ENCODE assay signal across 8 mouse cellular contexts in the genomic region with DNA sequence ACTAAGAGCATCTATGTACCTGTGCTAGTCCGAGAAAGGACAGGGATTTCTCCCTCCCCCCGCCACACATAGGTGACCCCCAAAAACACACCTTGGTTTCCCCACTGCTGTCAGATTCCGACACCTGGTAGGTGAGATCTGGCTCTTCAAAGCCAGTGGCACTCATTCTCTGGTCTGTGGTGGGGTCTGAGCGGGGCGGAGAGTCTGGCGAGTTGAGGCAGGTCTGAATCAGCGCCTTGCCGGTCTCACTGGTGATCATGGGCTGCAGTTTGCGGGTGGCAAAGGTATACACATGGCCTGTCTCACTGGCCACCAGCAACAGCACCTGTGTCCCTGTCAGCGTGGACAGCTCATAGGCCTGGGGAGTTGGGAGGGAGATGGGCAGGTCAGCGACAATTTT. TPM values are rescaled to one million over a fixed set of nuclear protein-coding genes. Genes with fewer than 3 reads are reported as not detected.
DNase-seq lines count a peak whose midpoint lies in the region; ATAC-seq lines count a peak whose summit lies in the region.

No protein-coding gene starts in this region.

- no peak for ATAC-seq in liver, embryonic 11.5 days (replicated peaks; ENCODE audit: low FRiP score)
- no peak for ATAC-seq in forebrain, embryonic 12.5 days (ENCODE audit: low FRiP score)
- no peak for ATAC-seq in intestine, embryonic 15.5 days
- no peak for ATAC-seq in neural tube, embryonic 13.5 days (ENCODE audit: low read depth)
- ATAC-seq in erythroid progenitor cell, adult 5-6 weeks (replicated peaks; ENCODE audit: low FRiP score, poor library complexity, severe bottlenecking), result no peak

- H3K36me3 ChIP-seq in liver, embryonic 11.5 days (ENCODE audit: control insufficient read depth, insufficient read depth, low read length), result peaks cover 25% of the 10 kb centered on the region
- peaks cover 35% of the 10 kb centered on the region for H3K36me3 ChIP-seq in forebrain, embryonic 12.5 days (replicated peaks)
- H3K36me3 ChIP-seq in intestine, embryonic 15.5 days, result peaks cover 27% of the 10 kb centered on the region
- H3K36me3 ChIP-seq in neural tube, embryonic 13.5 days, result peaks cover 37% of the 10 kb centered on the region

- WGBS in liver, embryonic 11.5 days, result 58% methylated on average over 11 of the region's 11 CpGs
- WGBS in forebrain, embryonic 12.5 days, result 48% methylated on average over 11 of the region's 11 CpGs
- WGBS in intestine, embryonic 15.5 days, result 38% methylated on average over 11 of the region's 11 CpGs
- 52% methylated on average over 11 of the region's 11 CpGs for WGBS in neural tube, embryonic 13.5 days

- peak overlapping the region; percentile 90 for H3K4me3 ChIP-seq in liver, embryonic 11.5 days (ENCODE audit: low read depth, low read length)
- peak overlapping the region; percentile 98 for H3K4me3 ChIP-seq in forebrain, embryonic 12.5 days (replicated peaks)
- peak overlapping the region; percentile 99 for H3K4me3 ChIP-seq in intestine, embryonic 15.5 days (replicated peaks)
- H3K4me3 ChIP-seq in neural tube, embryonic 13.5 days, result peak overlapping the region; percentile 98

- H3K4me1 ChIP-seq in liver, embryonic 11.5 days (replicated peaks; ENCODE audit: control insufficient read depth, insufficient read depth, low read length), result peaks cover 32% of the 10 kb centered on the region
- peaks cover 36% of the 10 kb centered on the region for H3K4me1 ChIP-seq in forebrain, embryonic 12.5 days
- H3K4me1 ChIP-seq in intestine, embryonic 15.5 days (replicated peaks), result peaks cover 31% of the 10 kb centered on the region
- H3K4me1 ChIP-seq in neural tube, embryonic 13.5 days (replicated peaks), result peaks cover 45% of the 10 kb centered on the region

- H3K27ac ChIP-seq in liver, embryonic 11.5 days (ENCODE audit: low read depth, low read length), result no peak overlapping the region
- peak overlapping the region; percentile 87 for H3K27ac ChIP-seq in forebrain, embryonic 12.5 days
- peak overlapping the region; percentile 94 for H3K27ac ChIP-seq in intestine, embryonic 15.5 days
- peak overlapping the region; percentile 70 for H3K27ac ChIP-seq in neural tube, embryonic 13.5 days (replicated peaks)

- no peaks in the 10 kb centered on the region for H3K9me3 ChIP-seq in liver, embryonic 11.5 days (ENCODE audit: control insufficient read depth, low read length)
- no peaks in the 10 kb centered on the region for H3K9me3 ChIP-seq in forebrain, embryonic 12.5 days
- no peaks in the 10 kb centered on the region for H3K9me3 ChIP-seq in intestine, embryonic 15.5 days
- H3K9me3 ChIP-seq in neural tube, embryonic 13.5 days, result no peaks in the 10 kb centered on the region

- H3K4me2 ChIP-seq in liver, embryonic 11.5 days, result peak overlapping the region; percentile 97
- H3K4me2 ChIP-seq in forebrain, embryonic 12.5 days, result peak overlapping the region; percentile 96
- H3K4me2 ChIP-seq in intestine, embryonic 15.5 days (replicated peaks), result peak overlapping the region; percentile 87
- H3K4me2 ChIP-seq in neural tube, embryonic 13.5 days, result peak overlapping the region; percentile 94

- no peak overlapping the region for H3K9ac ChIP-seq in liver, embryonic 11.5 days (ENCODE audit: low read depth, low read length)
- H3K9ac ChIP-seq in forebrain, embryonic 12.5 days, result peak overlapping the region; percentile 50
- H3K9ac ChIP-seq in intestine, embryonic 15.5 days, result peak overlapping the region; percentile 100; the same call in 1 of the 2 replicates
- H3K9ac ChIP-seq in neural tube, embryonic 13.5 days, result peak overlapping the region; percentile 61

- DNase-seq in liver, embryonic 11.5 days (ENCODE audit: low spot score), result no peak
- DNase-seq in liver, result no peak
- DNase-seq in gastrocnemius, postnatal 4 days (ENCODE audit: low spot score in 2 of 2), result no peak
- DNase-seq in gastrocnemius, adult 8-10 months (ENCODE audit: low spot score in 2 of 2), result no peak

- H3K27me3 ChIP-seq in liver, embryonic 11.5 days (replicated peaks; ENCODE audit: control insufficient read depth, insufficient read depth, low read length), result no peaks in the 10 kb centered on the region
- peaks cover 3% of the 10 kb centered on the region; the same call in 1 of the 2 replicates for H3K27me3 ChIP-seq in forebrain, embryonic 12.5 days
- no peaks in the 10 kb centered on the region for H3K27me3 ChIP-seq in intestine, embryonic 15.5 days (replicated peaks)
- H3K27me3 ChIP-seq in neural tube, embryonic 13.5 days, result no peaks in the 10 kb centered on the region; the same call in 1 of the 2 replicates

RNA-seq across cellular contexts. Expression of gene Srf, which starts 2.5 kb away (rescaled TPM):
- polyA plus RNA-seq in liver, embryonic 11.5 days (2014; fragmentation: Nextera tagmentation; extraction: Ambion mirVana), result 5.6 and 9.2 TPM in 2 replicates
- 5.0 TPM in 2 replicates for polyA plus RNA-seq in forebrain, embryonic 12.5 days (2016; fragmentation: Nextera tagmentation; extraction: Ambion mirVana)
- polyA plus RNA-seq in intestine, embryonic 15.5 days (2015; fragmentation: Nextera tagmentation; extraction: Ambion mirVana), result 7.6 and 8.9 TPM in 2 replicates
- polyA plus RNA-seq in neural tube, embryonic 13.5 days (2015; fragmentation: Nextera tagmentation; extraction: Ambion mirVana), result 4.7 and 5.4 TPM in 2 replicates
- total RNA-seq in gastrocnemius, postnatal 4 days (2021), result 10 to 100 TPM; 81.5 to 84.4 TPM
- 10 to 100 TPM; 81.6 to 89.5 (median 87.8) TPM for total RNA-seq in gastrocnemius, adult 8-10 months (2022)
- 12.2 and 23.8 TPM in 2 replicates for total RNA-seq in erythroid progenitor cell, adult 5-6 weeks (2015; ENCODE audit: low replicate concordance)
- 7.2 and 9.9 TPM in 2 replicates for total RNA-seq in erythroid progenitor cell, adult 5-6 weeks (2017; ENCODE audit: low replicate concordance)

RNA-seq across cellular contexts. Expression of gene Cul9, which starts 7.3 kb away (rescaled TPM):
- polyA plus RNA-seq in liver, embryonic 11.5 days (2014; fragmentation: Nextera tagmentation; extraction: Ambion mirVana), result 1.1 and 1.2 TPM in 2 replicates
- polyA plus RNA-seq in forebrain, embryonic 12.5 days (2016; fragmentation: Nextera tagmentation; extraction: Ambion mirVana), result 9.8 and 11.3 TPM in 2 replicates
- 2.8 and 3.4 TPM in 2 replicates for polyA plus RNA-seq in intestine, embryonic 15.5 days (2015; fragmentation: Nextera tagmentation; extraction: Ambion mirVana)
- 16.4 and 17.0 TPM in 2 replicates for polyA plus RNA-seq in neural tube, embryonic 13.5 days (2015; fragmentation: Nextera tagmentation; extraction: Ambion mirVana)
- total RNA-seq in gastrocnemius, postnatal 4 days (2021), result 10 to 100 TPM; 13.5 to 15.0 TPM
- total RNA-seq in gastrocnemius, adult 8-10 months (2022), result 10 to 100 TPM; 15.2 to 16.6 (median 15.4) TPM
- total RNA-seq in erythroid progenitor cell, adult 5-6 weeks (2015; ENCODE audit: low replicate concordance), result 0.42 and 5.8 TPM in 2 replicates
- 0.26 TPM in 1 of 2 replicates, not detected in the other for total RNA-seq in erythroid progenitor cell, adult 5-6 weeks (2017; ENCODE audit: low replicate concordance)

RNA-seq across cellular contexts. Expression of gene Dnph1, which starts 57.0 kb away (rescaled TPM):
- 63.6 and 65.0 TPM in 2 replicates for polyA plus RNA-seq in liver, embryonic 11.5 days (2014; fragmentation: Nextera tagmentation; extraction: Ambion mirVana)
- 68.3 and 71.7 TPM in 2 replicates for polyA plus RNA-seq in forebrain, embryonic 12.5 days (2016; fragmentation: Nextera tagmentation; extraction: Ambion mirVana)
- polyA plus RNA-seq in intestine, embryonic 15.5 days (2015; fragmentation: Nextera tagmentation; extraction: Ambion mirVana), result 48.7 and 48.9 TPM in 2 replicates
- 19.0 and 19.2 TPM in 2 replicates for polyA plus RNA-seq in neural tube, embryonic 13.5 days (2015; fragmentation: Nextera tagmentation; extraction: Ambion mirVana)
- 1 to 10 TPM; 3.6 to 5.2 TPM for total RNA-seq in gastrocnemius, postnatal 4 days (2021)
- 1 to 10 TPM; 5.2 to 8.5 (median 7.1) TPM for total RNA-seq in gastrocnemius, adult 8-10 months (2022)
- total RNA-seq in erythroid progenitor cell, adult 5-6 weeks (2015; ENCODE audit: low replicate concordance), result 3.8 and 5.0 TPM in 2 replicates
- 0.64 and 1.9 TPM in 2 replicates for total RNA-seq in erythroid progenitor cell, adult 5-6 weeks (2017; ENCODE audit: low replicate concordance)
